Comparison of ENCODE assay signal across 16 mouse cellular contexts in the genomic region with DNA sequence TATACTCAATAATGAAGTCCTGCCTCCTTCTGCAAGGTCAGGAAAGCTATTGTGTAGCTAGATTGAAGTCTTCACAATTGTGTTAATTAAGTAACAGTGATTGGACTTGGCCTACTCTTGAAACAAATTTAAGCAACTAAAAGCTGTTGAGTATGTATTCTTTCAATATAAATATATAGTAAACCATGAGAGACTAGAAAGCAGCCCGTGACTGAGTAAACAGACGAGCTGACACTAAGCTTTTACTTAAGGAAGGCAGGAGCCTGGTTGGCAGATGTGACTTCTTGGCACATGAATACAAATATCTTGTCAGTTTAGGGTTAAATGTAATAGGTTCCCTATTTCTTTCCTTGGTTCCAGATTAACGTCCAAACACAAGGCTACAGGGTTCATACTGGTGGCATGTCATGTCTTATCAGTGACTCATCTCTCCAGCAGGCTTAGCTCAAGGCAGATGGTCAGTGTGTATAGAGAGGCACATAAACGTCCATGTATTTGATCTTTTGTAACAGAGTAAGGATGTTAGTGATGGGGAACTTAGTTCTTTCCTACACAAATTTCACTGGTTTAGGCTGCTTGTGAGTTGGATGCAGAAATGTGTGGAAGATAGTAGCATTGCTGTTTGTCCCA.
DNase-seq lines count a peak whose midpoint lies in the region; ATAC-seq and TF ChIP-seq lines count a peak whose summit lies in the region.
"Had no signal": no experiment of that assay in that cellular context is flagged by ENCODE, and none has a peak within 500 bp of the region (broad histone marks: within the 10 kb centered on the region; RNA-seq: fewer than 3 reads in every experiment).

No protein-coding gene starts in this region.

- no peak for ATAC-seq in kidney, embryonic 15.5 days (replicated peaks; ENCODE audit: low FRiP score)
- ATAC-seq in midbrain, postnatal 0 days (ENCODE audit: low FRiP score): no peak
- ATAC-seq in midbrain, embryonic 16.5 days: no peak
- no peak for ATAC-seq in erythroblast, adult 5-6 weeks (replicated peaks; ENCODE audit: low FRiP score, poor library complexity, severe bottlenecking)
- ATAC-seq: forebrain, embryonic 14.5 days; liver, embryonic 12.5 days; midbrain, embryonic 15.5 days; Patski had no signal

- no peak overlapping the region for H3K4me2 ChIP-seq in kidney, embryonic 15.5 days
- H3K4me2 ChIP-seq in midbrain, postnatal 0 days (ENCODE audit: low read depth, low read length, poor library complexity, severe bottlenecking): no peak overlapping the region
- no peak overlapping the region for H3K4me2 ChIP-seq in midbrain, embryonic 16.5 days (ENCODE audit: low read length)
- H3K4me2 ChIP-seq: embryonic facial prominence, embryonic 12.5 days; limb, embryonic 12.5 days; liver, embryonic 12.5 days; midbrain, embryonic 15.5 days had no signal

- peak; percentile 13 to 14 for DNase-seq in cerebellum, adult 18-20 months
- no peak for DNase-seq in cerebellum, adult 11 months
- no peak for DNase-seq in kidney, adult 8-10 months
- DNase-seq in midbrain, postnatal 0 days (ENCODE audit: low spot score): peak; percentile 6
- DNase-seq: gastrocnemius, postnatal 10 days; right cerebral cortex, postnatal 4 days; thymus, postnatal 14 days had no signal

- peak overlapping the region; percentile 45; the same call in 1 of the 2 replicates for H3K27ac ChIP-seq in kidney, embryonic 15.5 days
- H3K27ac ChIP-seq in midbrain, postnatal 0 days (ENCODE audit: low read depth, low read length): no peak overlapping the region
- H3K27ac ChIP-seq in midbrain, embryonic 16.5 days (ENCODE audit: low read length): no peak overlapping the region
- H3K27ac ChIP-seq: embryonic facial prominence, embryonic 12.5 days; limb, embryonic 12.5 days; liver, embryonic 12.5 days; midbrain, embryonic 15.5 days had no signal

- no peaks in the 10 kb centered on the region for H3K27me3 ChIP-seq in kidney, embryonic 15.5 days
- no peaks in the 10 kb centered on the region for H3K27me3 ChIP-seq in midbrain, postnatal 0 days (ENCODE audit: insufficient read depth, low read length)
- no peaks in the 10 kb centered on the region for H3K27me3 ChIP-seq in midbrain, embryonic 16.5 days (ENCODE audit: control insufficient read depth, insufficient read depth, low read depth, low read length)
- H3K27me3 ChIP-seq: embryonic facial prominence, embryonic 12.5 days; limb, embryonic 12.5 days; liver, embryonic 12.5 days; midbrain, embryonic 15.5 days; Patski had no signal

- H3K4me3 ChIP-seq in kidney, embryonic 15.5 days (replicated peaks): no peak overlapping the region
- H3K4me3 ChIP-seq in midbrain, postnatal 0 days (ENCODE audit: low read depth, low read length): no peak overlapping the region
- H3K4me3 ChIP-seq in midbrain, embryonic 16.5 days (ENCODE audit: low read depth, low read length): no peak overlapping the region
- H3K4me3 ChIP-seq: embryonic facial prominence, embryonic 12.5 days; limb, embryonic 12.5 days; liver, embryonic 12.5 days; midbrain, embryonic 15.5 days had no signal

- H3K4me1 ChIP-seq in kidney, embryonic 15.5 days: peaks cover 11% of the 10 kb centered on the region
- no peaks in the 10 kb centered on the region for H3K4me1 ChIP-seq in midbrain, postnatal 0 days (ENCODE audit: insufficient read depth, low read length)
- no peaks in the 10 kb centered on the region for H3K4me1 ChIP-seq in midbrain, embryonic 16.5 days (ENCODE audit: control insufficient read depth, insufficient read depth, low read length)
- H3K4me1 ChIP-seq: embryonic facial prominence, embryonic 12.5 days; limb, embryonic 12.5 days; liver, embryonic 12.5 days; midbrain, embryonic 15.5 days had no signal

- no peaks in the 10 kb centered on the region for H3K36me3 ChIP-seq in kidney, embryonic 15.5 days
- H3K36me3 ChIP-seq in midbrain, postnatal 0 days (ENCODE audit: insufficient read depth, low read length): no peaks in the 10 kb centered on the region
- H3K36me3 ChIP-seq in midbrain, embryonic 16.5 days (ENCODE audit: control insufficient read depth, insufficient read depth, low read length): no peaks in the 10 kb centered on the region
- H3K36me3 ChIP-seq: embryonic facial prominence, embryonic 12.5 days; limb, embryonic 12.5 days; liver, embryonic 12.5 days; midbrain, embryonic 15.5 days had no signal

- TF ChIP-seq CTCF in midbrain, postnatal 0 days (IDR thresholded peaks at IDR 0.05): no peak

- WGBS in kidney, embryonic 15.5 days: 36% methylated on average over 4 of the region's 4 CpGs
- 76% methylated on average over 4 of the region's 4 CpGs for WGBS in midbrain, postnatal 0 days
- 76% methylated on average over 4 of the region's 4 CpGs for WGBS in midbrain, embryonic 16.5 days

- H3K9ac ChIP-seq in kidney, embryonic 15.5 days: no peak overlapping the region
- H3K9ac ChIP-seq in midbrain, postnatal 0 days (replicated peaks; ENCODE audit: low read length, poor library complexity, severe bottlenecking): no peak overlapping the region
- no peak overlapping the region for H3K9ac ChIP-seq in midbrain, embryonic 16.5 days (ENCODE audit: low read depth, low read length)
- H3K9ac ChIP-seq: embryonic facial prominence, embryonic 12.5 days; limb, embryonic 12.5 days; liver, embryonic 12.5 days; midbrain, embryonic 15.5 days had no signal

- no peaks in the 10 kb centered on the region for H3K9me3 ChIP-seq in kidney, embryonic 15.5 days (replicated peaks)
- no peaks in the 10 kb centered on the region for H3K9me3 ChIP-seq in midbrain, postnatal 0 days (ENCODE audit: low read length)
- H3K9me3 ChIP-seq in midbrain, embryonic 16.5 days (replicated peaks; ENCODE audit: control insufficient read depth, low read length, poor library complexity, severe bottlenecking): no peaks in the 10 kb centered on the region
- H3K9me3 ChIP-seq: embryonic facial prominence, embryonic 12.5 days; limb, embryonic 12.5 days; liver, embryonic 12.5 days; midbrain, embryonic 15.5 days had no signal

Comparison
In these comparisons a context has a peak if more than half of its experiments do, and no peak if none do; other contexts are left out.
1. DNase-seq: peak in cerebellum, adult 18-20 months (2 of 2) and midbrain, postnatal 0 days (single experiment); none in cerebellum, adult 11 months (single experiment) and kidney, adult 8-10 months (0 of 2).